ENCODE assay signal across 8 mouse cellular contexts in genomic region chr15:78983436-78984285, GRCm38 (mm10). TPM values are rescaled to one million over a fixed set of nuclear protein-coding genes. Genes with fewer than 3 reads are reported as not detected.
DNase-seq lines count a peak whose midpoint lies in the region; ATAC-seq and TF ChIP-seq lines count a peak whose summit lies in the region.

No protein-coding gene starts in this region.

- H3K27me3 ChIP-seq in forebrain, embryonic 11.5 days (ENCODE audit: control insufficient read depth, insufficient read depth, low read length) = no peaks in the 10 kb centered on the region
- H3K27me3 ChIP-seq in stomach, embryonic 15.5 days (replicated peaks) = no peaks in the 10 kb centered on the region

- H3K9ac ChIP-seq in ES-E14 (ENCODE audit: insufficient read depth, low read depth, low read length, poor library complexity, severe bottlenecking) = peak overlapping the region; percentile 74
- H3K9ac ChIP-seq in forebrain, embryonic 11.5 days (ENCODE audit: low read length) = peak overlapping the region; percentile 71
- H3K9ac ChIP-seq in stomach, embryonic 15.5 days = peak overlapping the region; percentile 81

- in situ Hi-C loops in ES-E14 (cut with MboI; ENCODE audit: low sequenced_read_pairs in 2 of 2, unreplicated experiment in 2 of 2) = no loop called here

- ATAC-seq in forebrain, embryonic 11.5 days (replicated peaks; ENCODE audit: low FRiP score) = peak; percentile 68
- ATAC-seq in megakaryocyte-erythroid progenitor cell, adult 5-6 weeks (replicated peaks; ENCODE audit: low FRiP score, low TSS enrichment, poor library complexity, severe bottlenecking) = peak; percentile 51
- ATAC-seq in stomach, embryonic 15.5 days (ENCODE audit: insufficient read depth, low FRiP score, low read depth) = peak; percentile 61

- peak overlapping the region; percentile 74 for H3K27ac ChIP-seq in ES-E14 (ENCODE audit: insufficient read depth, low read depth, low read length, poor library complexity, severe bottlenecking)
- peak overlapping the region; percentile 51 for H3K27ac ChIP-seq in forebrain, embryonic 11.5 days (ENCODE audit: low read depth, low read length)
- peak overlapping the region; percentile 95 for H3K27ac ChIP-seq in stomach, embryonic 15.5 days

- H3K9me3 ChIP-seq in ES-E14 (ENCODE audit: control insufficient read depth, insufficient read depth, low read depth, low read length) = no peaks in the 10 kb centered on the region
- no peaks in the 10 kb centered on the region for H3K9me3 ChIP-seq in forebrain, embryonic 11.5 days (ENCODE audit: control insufficient read depth, low read length)
- H3K9me3 ChIP-seq in stomach, embryonic 15.5 days = no peaks in the 10 kb centered on the region

- DNase-seq in ES-E14 (ENCODE audit: low read depth, low spot score) = peak; percentile 86
- peak; percentile 76 for DNase-seq in adrenal gland, postnatal 14 days
- DNase-seq in forebrain, embryonic 11.5 days (ENCODE audit: low spot score) = peak; percentile 78
- peak; percentile 61 for DNase-seq in heart, postnatal 25 days (ENCODE audit: low spot score)
- peak; percentile 72 to 82 for DNase-seq in kidney, postnatal 4 days
- DNase-seq in cerebellum, adult 11 months = no peak

- peak overlapping the region; percentile 80 to 100 for H3K4me3 ChIP-seq in ES-E14 (ENCODE audit: insufficient read depth in 1 of 2, low read depth in 1 of 2, low read length in 2 of 2, poor library complexity in 1 of 2, severe bottlenecking in 1 of 2)
- peak overlapping the region; percentile 87 for H3K4me3 ChIP-seq in forebrain, embryonic 11.5 days (ENCODE audit: low read depth, low read length)
- H3K4me3 ChIP-seq in stomach, embryonic 15.5 days (replicated peaks) = peak overlapping the region; percentile 86

- intact Hi-C loops in heart, postnatal 25 days (cut with DNase I) = loop anchor here (2.0 kb wide), 1 partner anchor 45 kb away; the partner anchor contains the start of gene H1f0

- H3K36me3 ChIP-seq in ES-E14 (ENCODE audit: control insufficient read depth, insufficient read depth, low read length, poor library complexity, severe bottlenecking) = no peaks in the 10 kb centered on the region
- H3K36me3 ChIP-seq in forebrain, embryonic 11.5 days (ENCODE audit: control insufficient read depth, insufficient read depth, low read length) = no peaks in the 10 kb centered on the region; the same call in 1 of the 2 replicates
- no peaks in the 10 kb centered on the region for H3K36me3 ChIP-seq in stomach, embryonic 15.5 days

- peaks cover 0 to 12% of the 10 kb centered on the region in 2 experiments; a peak in 1 of 4 replicates for H3K4me1 ChIP-seq in ES-E14 (ENCODE audit: control insufficient read depth in 2 of 2, insufficient read depth in 2 of 2, low read length in 2 of 2, poor library complexity in 1 of 2)
- H3K4me1 ChIP-seq in forebrain, embryonic 11.5 days (replicated peaks; ENCODE audit: control insufficient read depth, insufficient read depth, low read length) = peaks cover 9% of the 10 kb centered on the region; the same call in 1 of the 2 replicates
- H3K4me1 ChIP-seq in stomach, embryonic 15.5 days = peaks cover 58% of the 10 kb centered on the region

- 2% methylated on average over 21 of the region's 21 CpGs for WGBS in forebrain, embryonic 11.5 days
- WGBS in stomach, embryonic 15.5 days = under 1% methylated on average over 21 of the region's 21 CpGs

- peak overlapping the region; percentile 88 for H3K4me2 ChIP-seq in forebrain, embryonic 11.5 days (ENCODE audit: low read depth, low read length, severe bottlenecking)
- peak overlapping the region; percentile 87 for H3K4me2 ChIP-seq in stomach, embryonic 15.5 days

TF ChIP-seq in ES-E14, 5 proteins besides CTCF, POLR2A, EP300 and RAD21:
- TF ChIP-seq ZNF384 (IDR thresholded peaks at IDR 0.05; ENCODE audit: low read depth, low read length) = no peak
- no peak for TF ChIP-seq ZC3H11A (IDR thresholded peaks at IDR 0.05; ENCODE audit: borderline replicate concordance, low read depth, low read length)
- TF ChIP-seq HCFC1 (IDR thresholded peaks at IDR 0.05; ENCODE audit: borderline replicate concordance, insufficient read depth, low read length) = no peak
- no peak for TF ChIP-seq MAFK (IDR thresholded peaks at IDR 0.05; ENCODE audit: insufficient read depth, low read depth, low read length)
- no peak for TF ChIP-seq CHD2 (IDR thresholded peaks at IDR 0.05; ENCODE audit: low read depth, low read length)

RNA-seq across cellular contexts. Expression of gene Triobp, which starts 36.1 kb away (rescaled TPM):
- 30.6 and 33.8 TPM in 2 replicates for total RNA-seq in ES-E14 (2012; rRNA removed)
- total RNA-seq in adrenal gland, postnatal 14 days (2021) = 82.2 and 85.0 TPM in 2 replicates
- polyA plus RNA-seq in forebrain, embryonic 11.5 days (2014; fragmentation: Nextera tagmentation; extraction: Ambion mirVana) = 55.9 and 60.1 TPM in 2 replicates
- total RNA-seq in heart, postnatal 25 days (2021) = 10 to 100 TPM; 36.0 to 39.8 TPM
- 29.1 and 33.9 TPM in 2 replicates for total RNA-seq in megakaryocyte-erythroid progenitor cell, adult 5-6 weeks (2014; fragmentation: Nextera tagmentation)
- total RNA-seq in megakaryocyte-erythroid progenitor cell, adult 5-6 weeks (2017) = 11.2 and 12.5 TPM in 2 replicates
- polyA plus RNA-seq in stomach, embryonic 15.5 days (2015; fragmentation: Nextera tagmentation; extraction: Ambion mirVana) = 54.4 TPM in 2 replicates

RNA-seq across cellular contexts. Expression of gene H1f0, which starts 44.6 kb away (rescaled TPM):
- total RNA-seq in ES-E14 (2012; rRNA removed) = 39.9 and 41.0 TPM in 2 replicates
- total RNA-seq in adrenal gland, postnatal 14 days (2021) = 162 and 178 TPM in 2 replicates
- 349 and 396 TPM in 2 replicates for polyA plus RNA-seq in forebrain, embryonic 11.5 days (2014; fragmentation: Nextera tagmentation; extraction: Ambion mirVana)
- 10 to 100 TPM; 95.9 to 98.4 TPM for total RNA-seq in heart, postnatal 25 days (2021)
- 19.0 and 23.7 TPM in 2 replicates for total RNA-seq in megakaryocyte-erythroid progenitor cell, adult 5-6 weeks (2014; fragmentation: Nextera tagmentation)
- 27.0 and 47.0 TPM in 2 replicates for total RNA-seq in megakaryocyte-erythroid progenitor cell, adult 5-6 weeks (2017)
- 546 and 587 TPM in 2 replicates for polyA plus RNA-seq in stomach, embryonic 15.5 days (2015; fragmentation: Nextera tagmentation; extraction: Ambion mirVana)

RNA-seq across cellular contexts. Expression of gene Nol12, which starts 48.9 kb away (rescaled TPM):
- total RNA-seq in ES-E14 (2012; rRNA removed) = 26.1 and 26.6 TPM in 2 replicates
- 37.0 and 44.4 TPM in 2 replicates for total RNA-seq in adrenal gland, postnatal 14 days (2021)
- 56.8 and 62.6 TPM in 2 replicates for polyA plus RNA-seq in forebrain, embryonic 11.5 days (2014; fragmentation: Nextera tagmentation; extraction: Ambion mirVana)
- 10 to 100 TPM; 15.6 to 16.9 TPM for total RNA-seq in heart, postnatal 25 days (2021)
- 52.3 and 56.7 TPM in 2 replicates for total RNA-seq in megakaryocyte-erythroid progenitor cell, adult 5-6 weeks (2014; fragmentation: Nextera tagmentation)
- 15.3 and 31.6 TPM in 2 replicates for total RNA-seq in megakaryocyte-erythroid progenitor cell, adult 5-6 weeks (2017)
- polyA plus RNA-seq in stomach, embryonic 15.5 days (2015; fragmentation: Nextera tagmentation; extraction: Ambion mirVana) = 47.4 and 49.9 TPM in 2 replicates

RNA-seq across cellular contexts. Expression of gene Lgals1, which starts 57.1 kb away (rescaled TPM):
- 541 and 1,081 TPM in 2 replicates for total RNA-seq in ES-E14 (2012; rRNA removed)
- 554 and 561 TPM in 2 replicates for total RNA-seq in adrenal gland, postnatal 14 days (2021)
- 279 and 319 TPM in 2 replicates for polyA plus RNA-seq in forebrain, embryonic 11.5 days (2014; fragmentation: Nextera tagmentation; extraction: Ambion mirVana)
- total RNA-seq in heart, postnatal 25 days (2021) = 100 to 1,000 TPM; 188 to 192 TPM
- 54.9 and 83.9 TPM in 2 replicates for total RNA-seq in megakaryocyte-erythroid progenitor cell, adult 5-6 weeks (2014; fragmentation: Nextera tagmentation)
- 91.1 and 98.2 TPM in 2 replicates for total RNA-seq in megakaryocyte-erythroid progenitor cell, adult 5-6 weeks (2017)
- 1,300 and 1,476 TPM in 2 replicates for polyA plus RNA-seq in stomach, embryonic 15.5 days (2015; fragmentation: Nextera tagmentation; extraction: Ambion mirVana)

RNA-seq across cellular contexts. Expression of gene Galr3, which starts 58.0 kb away (rescaled TPM):
- total RNA-seq in ES-E14 (2012; rRNA removed) = not detected in 2 replicates
- total RNA-seq in adrenal gland, postnatal 14 days (2021) = 0.41 and 0.78 TPM in 2 replicates
- polyA plus RNA-seq in forebrain, embryonic 11.5 days (2014; fragmentation: Nextera tagmentation; extraction: Ambion mirVana) = not detected in 2 replicates
- not detected for total RNA-seq in heart, postnatal 25 days (2021)
- 0.40 TPM in 1 of 2 replicates, not detected in the other for total RNA-seq in megakaryocyte-erythroid progenitor cell, adult 5-6 weeks (2014; fragmentation: Nextera tagmentation)
- total RNA-seq in megakaryocyte-erythroid progenitor cell, adult 5-6 weeks (2017) = 0.56 TPM in 1 of 2 replicates, not detected in the other
- 0.68 and 0.89 TPM in 2 replicates for polyA plus RNA-seq in stomach, embryonic 15.5 days (2015; fragmentation: Nextera tagmentation; extraction: Ambion mirVana)
